Mouse (Mus musculus) forebrain, embryonic 11.5 days (tissue): ENCODE measurements around the gene Tinf2. TPM values are rescaled to one million over a fixed set of nuclear protein-coding genes. Genes with fewer than 3 reads are reported as not detected.
A peak's percentile ranks its signal among the peaks of the same experiment; 100 is the strongest.

ENCODE experiments used
- ATAC-seq: fragments of 200-750 bp; cut with Nextera tagmentation; replicated peaks from 2 replicates; pipeline ENCODE4 v1.8.0; 2017; ENCODE audit warnings: moderate TSS enrichment; ENCODE audit not compliant: low FRiP score
- DNase-seq: peaks from one replicate; pipeline ENCODE4 v3.0.0-alpha.2; 2017; ENCODE audit warnings: low spot score
- H3K27ac ChIP-seq: fragments of 300-500 bp; sonication (generic); 2 replicates; pipeline ENCODE4 v1.5.1; 2014; ENCODE audit warnings: low read depth, low read length
- H3K27me3 ChIP-seq: fragments of 300-500 bp; sonication (generic); 2 replicates; pipeline ENCODE4 v1.6.1; 2014; ENCODE audit warnings: mild to moderate bottlenecking, low read length, mixed read lengths; ENCODE audit not compliant: control insufficient read depth, insufficient read depth
- H3K36me3 ChIP-seq: fragments of 300-500 bp; sonication (generic); 2 replicates; pipeline ENCODE4 v1.6.1; 2014; ENCODE audit warnings: mild to moderate bottlenecking, low read length, moderate library complexity, mixed read lengths; ENCODE audit not compliant: control insufficient read depth, insufficient read depth
- H3K4me1 ChIP-seq: fragments of 300-500 bp; sonication (generic); replicated peaks from 2 replicates; pipeline ENCODE4 v1.6.1; 2014; ENCODE audit warnings: low read length, mixed read lengths; ENCODE audit not compliant: control insufficient read depth, insufficient read depth
- H3K4me2 ChIP-seq: fragments of 300-500 bp; sonication (generic); 2 replicates; pipeline ENCODE4 v1.6.1; 2014; ENCODE audit warnings: low read depth, mild to moderate bottlenecking, low read length, moderate library complexity, mixed read lengths; ENCODE audit not compliant: severe bottlenecking
- H3K4me3 ChIP-seq: fragments of 300-500 bp; sonication (generic); 2 replicates; pipeline ENCODE4 v1.5.1; 2014; ENCODE audit warnings: low read depth, low read length
- H3K9ac ChIP-seq: fragments of 300-500 bp; sonication (generic); 2 replicates; pipeline ENCODE4 v1.6.1; 2014; ENCODE audit warnings: low read length
- H3K9me3 ChIP-seq: fragments of 300-500 bp; sonication (generic); 2 replicates; pipeline ENCODE4 v1.6.1; 2016; ENCODE audit warnings: low read length, mixed read lengths; ENCODE audit not compliant: control insufficient read depth
- WGBS: fragments of 180-500 bp; shearing (Covaris S2); extraction: QIAGEN DNeasy Blood & Tissue Kit; methylation state at CpG from one replicate; pipeline ENCODE4 v1.1.7; 2014; 5-methylcytosine and 5-hydroxymethylcytosine counted together
- polyA plus RNA-seq: library from polyadenylated mRNA; unstranded; fragments of >200 nt; fragmentation: Nextera tagmentation; extraction: Ambion mirVana; gene quantifications from 2 replicates; pipeline ENCODE4 v1.2.1, GENCODE M21; 2014

Tinf2 gene
- polyA plus RNA-seq, 1 experiment from 2014 or later, result 74.8 TPM

- no peak overlapping the region for H3K4me2 ChIP-seq
- WGBS, result 89% methylated on average over 3 of the region's 3 CpGs
- ATAC-seq (no peak), DNase-seq (no peak)
- no peaks in the 10 kb centered on the region for H3K9me3 ChIP-seq
- H3K27ac ChIP-seq, result no peak overlapping the region
- no peak overlapping the region for H3K4me3 ChIP-seq
- H3K9ac ChIP-seq, result no peak overlapping the region
- H3K27me3 ChIP-seq, result no peaks in the 10 kb centered on the region
- 0 out of 2 replicates have a peak, but pooled peaks cover 2% of the 10 kb centered on the region for H3K4me1 ChIP-seq
- H3K36me3 ChIP-seq, result no peaks in the 10 kb centered on the region
Observed at GRCm38 (mm10) chr14:55656935-55657334, 24.7 kb downstream of the Tinf2 start.

- ATAC-seq (no peak), DNase-seq (no peak)
- Histone ChIP-seq H3K4me1 (no peaks in the 10 kb centered on the region), H3K36me3 (no peaks in the 10 kb centered on the region), H3K27ac (no peak overlapping the region), H3K9ac (no peak overlapping the region), H3K4me3 (no peak overlapping the region), H3K4me2 (no peak overlapping the region), H3K27me3 (no peaks in the 10 kb centered on the region), H3K9me3 (no peaks in the 10 kb centered on the region)
- WGBS, result 92% methylated on average over 7 of the region's 7 CpGs
Observed at GRCm38 (mm10) chr14:55651528-55651927, 30.1 kb downstream of the Tinf2 start.

- Histone ChIP-seq H3K27ac (no peak within 1 kb of the TSS), H3K27me3 (no peaks in the 10 kb centered on the region), H3K4me3 (no peak within 1 kb of the TSS), H3K36me3 (no peaks in the 10 kb centered on the region), H3K4me2 (no peak within 1 kb of the TSS), H3K9me3 (no peaks in the 10 kb centered on the region), H3K9ac (no peak within 1 kb of the TSS), H3K4me1 (peaks cover under 1% of the 10 kb centered on the region; the same call in 1 of the 2 replicates)
- DNase-seq, result no peak
- WGBS, result 93% methylated on average over 2 of the region's 2 CpGs
- ATAC-seq, result no peak
Observed at GRCm38 (mm10) chr14:55649884-55650283, 31.7 kb downstream of the Tinf2 start, which contains the start of gene Tssk4. Gene Tssk4, plus strand, starts transcription at chr14:55650184.

GRCm38 (mm10) chr14:55644261-55644888 lies 37.2 kb downstream of the Tinf2 start:
- no peaks in the 10 kb centered on the region for H3K27me3 ChIP-seq
- no peak overlapping the region for H3K27ac ChIP-seq
- H3K36me3 ChIP-seq, result peaks cover 11% of the 10 kb centered on the region; the same call in 1 of the 2 replicates
- H3K9ac ChIP-seq, result peak overlapping the region; percentile 95
- peak overlapping the region; percentile 66 for H3K4me3 ChIP-seq
- peaks cover 15% of the 10 kb centered on the region for H3K4me1 ChIP-seq
- WGBS, result 34% methylated on average over 17 of the region's 17 CpGs
- H3K9me3 ChIP-seq, result no peaks in the 10 kb centered on the region
- H3K4me2 ChIP-seq, result peak overlapping the region; percentile 81
- DNase-seq, result no peak
- no peak for ATAC-seq

GRCm38 (mm10) chr14:55643060-55643907 lies 38.3 kb downstream of the Tinf2 start, which contains the start of gene Tm9sf1:
Gene Tm9sf1, minus strand, starts transcription at chr14:55643806.
- Histone ChIP-seq H3K27ac (peak within 1 kb of the TSS; percentile 87), H3K4me2 (peak within 1 kb of the TSS; percentile 81), H3K4me3 (peak within 1 kb of the TSS; percentile 66), H3K27me3 (no peaks in the 10 kb centered on the region), H3K4me1 (peaks cover 15% of the 10 kb centered on the region), H3K9ac (peak within 1 kb of the TSS; percentile 95), H3K36me3 (peaks cover 11% of the 10 kb centered on the region; the same call in 1 of the 2 replicates), H3K9me3 (no peaks in the 10 kb centered on the region)
- under 1% methylated on average over 81 of the region's 89 CpGs for WGBS
- ATAC-seq (peak; percentile 90), DNase-seq (peak; percentile 89)

GRCm38 (mm10) chr14:55642679-55643059 lies 39.0 kb downstream of the Tinf2 start:
- peak overlapping the region; percentile 95 for H3K9ac ChIP-seq
- H3K27ac ChIP-seq, result peak overlapping the region; percentile 87; the same call in 1 of the 2 replicates
- H3K4me2 ChIP-seq, result peak overlapping the region; percentile 81
- no peaks in the 10 kb centered on the region for H3K9me3 ChIP-seq
- peaks cover 14% of the 10 kb centered on the region for H3K36me3 ChIP-seq
- H3K4me3 ChIP-seq, result peak overlapping the region; percentile 66
- H3K27me3 ChIP-seq, result no peaks in the 10 kb centered on the region
- H3K4me1 ChIP-seq, result peaks cover 15% of the 10 kb centered on the region
- 24% methylated on average over 8 of the region's 8 CpGs for WGBS
- ATAC-seq (peak; percentile 19), DNase-seq (no peak)

- H3K4me3 ChIP-seq, result no peak overlapping the region
Observed at GRCm38 (mm10) chr14:55641291-55641690, 40.3 kb downstream of the Tinf2 start.

GRCm38 (mm10) chr14:55640816-55641215 lies 40.8 kb downstream of the Tinf2 start:
- WGBS, result 96% methylated on average over 14 of the region's 14 CpGs
- Histone ChIP-seq H3K4me2 (no peak overlapping the region), H3K27me3 (no peaks in the 10 kb centered on the region), H3K36me3 (peaks cover 14% of the 10 kb centered on the region), H3K4me1 (peaks cover 15% of the 10 kb centered on the region), H3K9me3 (no peaks in the 10 kb centered on the region), H3K27ac (no peak overlapping the region), H3K4me3 (no peak overlapping the region), H3K9ac (no peak overlapping the region)
- DNase-seq, result no peak
- ATAC-seq, result no peak

More at GRCm38 (mm10) chr14:55641291-55641690, 40.3 kb downstream of the Tinf2 start:
- Histone ChIP-seq H3K9me3 (no peaks in the 10 kb centered on the region), H3K27ac (no peak overlapping the region), H3K4me1 (peaks cover 15% of the 10 kb centered on the region), H3K9ac (no peak overlapping the region), H3K36me3 (peaks cover 14% of the 10 kb centered on the region), H3K27me3 (no peaks in the 10 kb centered on the region), H3K4me2 (no peak overlapping the region)
- no peak for ATAC-seq
- DNase-seq, result no peak
- WGBS, result 96% methylated on average over 13 of the region's 13 CpGs
